Mouse (Mus musculus) limb, embryonic 12.5 days (tissue): Measurements from ENCODE around the gene Ascl4. TPM values are rescaled to one million over a fixed set of nuclear protein-coding genes. Genes with fewer than 3 reads are reported as not detected.

Experiments
- ATAC-seq: fragments of 200-750 bp; cut with Nextera tagmentation; 2 replicates; pipeline ENCODE4 v1.8.0; 2017; ENCODE audit warnings: low read depth, moderate TSS enrichment; ENCODE audit not compliant: insufficient number of reproducible peaks, insufficient read depth, low FRiP score, low TSS enrichment
- H3K27ac ChIP-seq: fragments of 300-500 bp; sonication (generic); 2 replicates; pipeline ENCODE4 v1.5.1; 2016; ENCODE audit warnings: mild to moderate bottlenecking, moderate library complexity
- H3K27me3 ChIP-seq: fragments of 300-500 bp; sonication (generic); 2 replicates; pipeline ENCODE4 v1.6.1; 2016; ENCODE audit warnings: mild to moderate bottlenecking, moderate library complexity
- H3K36me3 ChIP-seq: fragments of 300-500 bp; sonication (generic); 2 replicates; pipeline ENCODE4 v1.6.1; 2016; ENCODE audit warnings: mild to moderate bottlenecking, moderate library complexity
- H3K4me1 ChIP-seq: fragments of 300-500 bp; sonication (generic); replicated peaks from 2 replicates; pipeline ENCODE4 v1.6.1; 2016
- H3K4me2 ChIP-seq: fragments of 300-500 bp; sonication (generic); 2 replicates; pipeline ENCODE4 v1.6.1; 2016; ENCODE audit warnings: mild to moderate bottlenecking, moderate library complexity
- H3K4me3 ChIP-seq: fragments of 300-500 bp; sonication (generic); replicated peaks from 2 replicates; pipeline ENCODE4 v1.5.1; 2016; ENCODE audit warnings: mild to moderate bottlenecking
- H3K9ac ChIP-seq: fragments of 300-500 bp; sonication (generic); replicated peaks from 2 replicates; pipeline ENCODE4 v1.6.1; 2016; ENCODE audit warnings: mild to moderate bottlenecking, moderate library complexity
- H3K9me3 ChIP-seq: fragments of 300-500 bp; sonication (generic); 2 replicates; pipeline ENCODE4 v1.6.1; 2016; ENCODE audit warnings: mild to moderate bottlenecking, moderate library complexity
- WGBS: fragments of 180-500 bp; shearing (Covaris S2); methylation state at CpG from one replicate; pipeline ENCODE4 v1.1.7; 2016; 5-methylcytosine and 5-hydroxymethylcytosine counted together
- polyA plus RNA-seq: library from polyadenylated mRNA; unstranded; fragments of >200 nt; fragmentation: Nextera tagmentation; extraction: Ambion mirVana; gene quantifications from 2 replicates; pipeline ENCODE4 v1.2.1, GENCODE M21; 2016

Ascl4 gene
- polyA plus RNA-seq, 1 experiment from 2014 or later: 0.36 TPM

DNA sequence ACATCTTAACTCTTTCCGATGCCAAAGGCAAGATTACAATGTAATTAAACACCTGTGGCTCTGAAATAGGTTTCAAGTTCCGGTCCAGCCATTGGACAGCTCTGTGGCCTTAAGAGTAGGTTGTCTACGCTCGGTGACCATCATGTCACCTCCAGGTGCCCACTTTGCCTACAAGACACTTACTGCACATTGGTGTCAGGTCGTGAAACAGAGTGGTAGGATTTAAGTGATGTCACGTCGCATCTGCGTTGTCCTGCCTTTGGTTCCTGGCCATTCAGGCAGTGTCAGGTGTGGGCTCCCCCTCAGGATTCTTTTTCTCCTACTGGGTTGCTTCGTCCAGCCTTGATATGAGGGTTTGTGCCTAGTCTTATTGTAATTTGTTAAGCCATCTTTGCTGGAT is 44.3 kb downstream of the Ascl4 start:
- Histone ChIP-seq H3K9ac (no peak overlapping the region), H3K4me3 (no peak overlapping the region), H3K36me3 (no peaks in the 10 kb centered on the region), H3K4me1 (no peaks in the 10 kb centered on the region), H3K27ac (no peak overlapping the region), H3K9me3 (peaks cover 4% of the 10 kb centered on the region; the same call in 1 of the 2 replicates), H3K27me3 (peaks cover 4% of the 10 kb centered on the region; the same call in 1 of the 2 replicates), H3K4me2 (no peak overlapping the region)
- WGBS: 84% methylated on average over 9 of the region's 9 CpGs
- no peak for ATAC-seq

DNA sequence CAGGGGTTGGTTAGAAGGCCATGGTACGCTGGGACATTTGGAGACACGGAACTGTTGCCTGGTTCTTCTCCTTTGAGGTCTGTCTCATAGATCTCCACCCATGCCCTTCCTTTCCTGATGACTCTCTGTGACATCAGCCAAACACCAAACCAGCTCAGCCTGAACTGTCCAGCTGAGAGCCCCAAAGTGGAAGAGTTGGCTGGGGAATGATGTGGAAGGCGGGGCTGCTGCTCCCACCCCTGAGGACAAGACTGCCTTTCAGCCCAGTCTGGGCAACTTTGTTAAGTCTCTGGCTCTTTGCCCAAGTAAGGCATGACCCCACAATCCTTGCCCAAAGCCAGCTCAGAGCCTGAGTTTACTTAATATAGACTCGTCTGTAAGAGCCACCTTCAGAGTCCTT is 45.4 kb downstream of the Ascl4 start:
- Histone ChIP-seq H3K4me2 (no peak overlapping the region), H3K27ac (no peak overlapping the region), H3K36me3 (no peaks in the 10 kb centered on the region), H3K4me3 (no peak overlapping the region), H3K27me3 (0 out of 2 replicates have a peak, but pooled peaks cover under 1% of the 10 kb centered on the region), H3K9ac (no peak overlapping the region), H3K9me3 (peaks cover 4% of the 10 kb centered on the region; the same call in 1 of the 2 replicates), H3K4me1 (no peaks in the 10 kb centered on the region)
- 89% methylated on average over 4 of the region's 4 CpGs for WGBS
- ATAC-seq: no peak

DNA sequence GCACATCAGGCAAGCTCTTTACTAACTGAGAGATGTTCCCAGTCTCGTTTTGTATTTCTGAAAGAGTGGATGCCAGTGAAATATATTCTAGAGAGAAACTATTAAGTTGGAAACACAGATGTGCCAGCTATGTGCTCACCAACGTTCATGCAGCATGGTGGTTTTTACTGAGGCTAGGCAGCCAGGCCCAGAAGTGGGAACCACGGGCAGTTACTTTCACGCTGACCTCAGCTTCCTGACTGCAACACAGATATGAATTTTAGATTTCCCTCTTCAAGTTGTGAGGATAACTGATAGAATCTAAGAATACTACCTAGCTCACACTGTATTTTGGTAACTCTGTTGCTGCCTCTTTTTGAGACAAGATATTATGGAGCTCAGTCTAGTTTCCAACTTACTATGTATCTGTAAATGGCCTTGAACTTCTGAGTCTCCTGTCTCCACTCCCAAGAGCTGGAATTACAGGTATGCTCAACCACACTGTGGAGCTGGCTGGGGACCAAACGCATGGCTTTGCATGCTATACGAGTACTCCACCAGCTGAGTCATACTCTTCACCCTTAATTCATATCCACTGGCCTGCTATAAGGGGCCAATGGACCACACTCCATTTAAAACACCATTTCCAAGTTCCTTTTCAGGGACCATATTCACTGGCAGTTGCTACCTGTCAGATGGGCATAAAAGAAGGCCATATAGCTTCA is 62.1 kb downstream of the Ascl4 start:
- Histone ChIP-seq H3K4me1 (no peaks in the 10 kb centered on the region; the same call in 1 of the 2 replicates), H3K4me2 (no peak overlapping the region), H3K4me3 (no peak overlapping the region), H3K27ac (no peak overlapping the region), H3K9me3 (no peaks in the 10 kb centered on the region), H3K27me3 (no peaks in the 10 kb centered on the region), H3K36me3 (no peaks in the 10 kb centered on the region), H3K9ac (no peak overlapping the region)
- WGBS: 77% methylated on average over 6 of the region's 6 CpGs
- no peak for ATAC-seq

DNA sequence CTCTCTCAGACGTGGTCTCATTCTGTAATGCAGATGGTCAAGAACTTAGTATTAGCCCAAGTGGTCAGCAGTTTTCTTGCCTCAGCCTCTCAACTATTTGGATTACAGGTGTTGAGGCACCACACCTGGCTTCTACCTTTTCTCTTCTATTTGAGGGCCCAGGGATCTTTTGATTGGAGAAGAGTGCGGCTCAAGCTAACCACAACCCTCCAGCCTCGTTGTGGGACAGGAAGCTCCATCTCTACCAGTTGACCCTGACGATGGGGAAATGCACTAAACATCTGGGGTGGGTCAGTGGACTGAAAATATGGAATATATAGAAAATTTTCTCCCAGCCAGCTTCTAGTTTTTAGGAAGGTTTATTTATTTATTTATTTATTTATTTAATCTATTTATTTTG is 64.9 kb downstream of the Ascl4 start:
- Histone ChIP-seq H3K27ac (no peak overlapping the region), H3K36me3 (no peaks in the 10 kb centered on the region), H3K4me1 (no peaks in the 10 kb centered on the region; the same call in 1 of the 2 replicates), H3K27me3 (no peaks in the 10 kb centered on the region), H3K4me2 (no peak overlapping the region), H3K9ac (no peak overlapping the region), H3K4me3 (no peak overlapping the region), H3K9me3 (no peaks in the 10 kb centered on the region)
- 90% methylated on average over 4 of the region's 4 CpGs for WGBS
- ATAC-seq: no peak

DNA sequence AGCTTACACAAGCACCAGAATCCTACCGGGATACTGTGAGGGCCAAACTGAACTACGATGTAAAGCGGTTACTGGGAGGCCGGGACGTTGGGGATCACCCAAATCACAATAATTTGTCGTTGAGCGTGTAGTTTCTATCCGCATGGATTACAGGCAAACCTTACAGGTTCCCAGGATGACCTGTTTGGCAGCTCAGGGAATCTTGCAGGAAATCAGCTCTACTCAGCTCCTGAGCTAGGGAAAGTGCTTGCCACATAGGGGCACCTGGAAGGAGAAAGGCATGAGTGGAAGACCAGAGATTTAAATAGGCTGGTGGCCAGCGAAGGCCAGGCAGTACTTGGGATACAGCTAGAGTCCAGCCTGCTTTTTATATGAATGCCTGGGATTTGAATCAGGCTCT is 66.4 kb downstream of the Ascl4 start:
- H3K36me3 ChIP-seq: no peaks in the 10 kb centered on the region
- H3K27ac ChIP-seq: no peak overlapping the region
- 0 out of 2 replicates have a peak, but pooled peaks cover 5% of the 10 kb centered on the region for H3K9me3 ChIP-seq
- ATAC-seq: no peak
- no peaks in the 10 kb centered on the region for H3K27me3 ChIP-seq
- no peak overlapping the region for H3K4me2 ChIP-seq
- H3K9ac ChIP-seq: no peak overlapping the region
- H3K4me3 ChIP-seq: no peak overlapping the region
- WGBS: 83% methylated on average over 9 of the region's 9 CpGs
- H3K4me1 ChIP-seq: no peaks in the 10 kb centered on the region; the same call in 1 of the 2 replicates

DNA sequence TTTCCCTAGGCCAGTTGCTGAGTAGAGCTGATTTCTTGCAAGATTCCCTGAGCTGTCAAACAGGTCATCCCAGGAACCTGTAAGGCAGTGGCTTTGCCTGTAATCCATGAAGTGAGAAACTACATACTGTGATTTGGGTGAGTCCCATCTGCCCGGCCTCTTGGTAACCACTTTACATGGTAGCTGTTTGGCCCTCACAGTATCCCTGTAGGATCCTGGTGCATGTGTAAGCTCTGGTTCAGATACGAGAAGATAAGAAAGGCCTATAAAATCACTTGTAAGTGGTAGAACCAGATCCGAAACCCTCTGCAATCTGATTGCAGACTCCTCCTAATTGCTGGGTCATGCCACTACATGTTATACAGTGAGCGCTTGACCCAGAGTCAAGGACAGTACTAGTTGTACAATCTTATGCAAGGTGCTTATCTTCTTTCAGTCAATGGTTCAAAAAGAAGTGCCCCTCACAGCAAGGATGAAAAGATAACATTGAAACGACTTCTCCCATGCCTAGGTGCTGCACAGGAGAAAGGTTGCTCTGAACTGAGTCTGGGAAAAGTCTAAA is 67.1 kb downstream of the Ascl4 start:
- H3K27me3 ChIP-seq: no peaks in the 10 kb centered on the region
- no peak overlapping the region for H3K4me2 ChIP-seq
- no peak for ATAC-seq
- 75% methylated on average over 5 of the region's 5 CpGs for WGBS
- no peak overlapping the region for H3K4me3 ChIP-seq
- H3K27ac ChIP-seq: no peak overlapping the region
- no peaks in the 10 kb centered on the region; the same call in 1 of the 2 replicates for H3K4me1 ChIP-seq
- no peak overlapping the region for H3K9ac ChIP-seq
- H3K9me3 ChIP-seq: 0 out of 2 replicates have a peak, but pooled peaks cover 5% of the 10 kb centered on the region
- no peaks in the 10 kb centered on the region for H3K36me3 ChIP-seq

Other genes with a start within 250 kb of the Ascl4 start
- 94.0 TPM in 2 replicates for gene Pwp1, start 98.2 kb upstream of the Ascl4 start, polyA plus RNA-seq
- 29.7 and 31.7 TPM in 2 replicates for gene Prdm4, start 10.5 kb upstream of the Ascl4 start, polyA plus RNA-seq
- gene Rtcb, start 30.1 kb downstream of the Ascl4 start, polyA plus RNA-seq: 210 and 217 TPM in 2 replicates
- 0.16 TPM in 1 of 2 replicates, not detected in the other for gene Bpifc, start 84.2 kb downstream of the Ascl4 start, polyA plus RNA-seq
- gene Fbxo7, start 94.3 kb downstream of the Ascl4 start, polyA plus RNA-seq: 24.3 and 25.9 TPM in 2 replicates